ENCODE assay signal across 8 mouse cellular contexts in genomic region chr5:121843138-121843905, GRCm38 (mm10). TPM values are rescaled to one million over a fixed set of nuclear protein-coding genes. Genes with fewer than 3 reads are reported as not detected.
A peak's percentile ranks its signal among the peaks of the same experiment; 100 is the strongest.
DNase-seq lines count a peak whose midpoint lies in the region; ATAC-seq and TF ChIP-seq lines count a peak whose summit lies in the region.

No protein-coding gene starts in this region.

- TF ChIP-seq CTCF in CH12.LX (conservative IDR thresholded peaks at IDR 0.05 in 1 of 2, IDR thresholded peaks at IDR 0.05 in 1 of 2; ENCODE audit: low read depth in 2 of 2, low read length in 2 of 2): 0 out of 4 replicates have a peak, but pooled peaks of 1 of the 2 experiments have one; percentile 3
- no peak for TF ChIP-seq CTCF in stomach, postnatal 0 days (IDR thresholded peaks at IDR 0.05; ENCODE audit: low read depth)

- no peaks in the 10 kb centered on the region for H3K79me2 ChIP-seq in CH12.LX (replicated peaks; ENCODE audit: control insufficient read depth, extremely low read depth, insufficient read depth, poor library complexity, severe bottlenecking)

- no peak overlapping the region for H3K27ac ChIP-seq in CH12.LX (ENCODE audit: insufficient read depth, low read depth)
- no peak overlapping the region for H3K27ac ChIP-seq in forebrain, embryonic 14.5 days (ENCODE audit: low read depth, low read length)
- no peak overlapping the region for H3K27ac ChIP-seq in liver, embryonic 13.5 days
- no peak overlapping the region for H3K27ac ChIP-seq in stomach, postnatal 0 days (replicated peaks)

- dilution Hi-C loops in CH12.LX (cut with MboI; ENCODE audit: extremely low pct_ligation_motif_present, extremely low pct_unique_long_range_greater_than_20kb, low sequenced_read_pairs): no loop called here

- no peak for TF ChIP-seq POLR2A in CH12.LX (IDR thresholded peaks at IDR 0.05; ENCODE audit: low read depth, low read length)

- H3K9me3 ChIP-seq in CH12.LX (replicated peaks; ENCODE audit: low read length): peaks cover 8% of the 10 kb centered on the region
- H3K9me3 ChIP-seq in forebrain, embryonic 14.5 days (replicated peaks; ENCODE audit: control insufficient read depth, low read length): no peaks in the 10 kb centered on the region
- no peaks in the 10 kb centered on the region for H3K9me3 ChIP-seq in liver, embryonic 13.5 days (replicated peaks)
- H3K9me3 ChIP-seq in stomach, postnatal 0 days (ENCODE audit: control insufficient read depth, low read length): no peaks in the 10 kb centered on the region

- H3K4me3 ChIP-seq in CH12.LX (replicated peaks in 1 of 3; ENCODE audit: low read depth in 2 of 3, low read length in 2 of 3, poor library complexity in 1 of 3): peak overlapping the region in 1 of 3 experiments; percentile 36
- peak overlapping the region; percentile 37 for H3K4me3 ChIP-seq in forebrain, embryonic 14.5 days (ENCODE audit: low read depth, low read length)
- H3K4me3 ChIP-seq in liver, embryonic 13.5 days (replicated peaks): peak overlapping the region; percentile 63
- H3K4me3 ChIP-seq in stomach, postnatal 0 days (ENCODE audit: low read depth, low read length): peak overlapping the region; percentile 48

- peaks cover 35% of the 10 kb centered on the region for H3K27me3 ChIP-seq in CH12.LX (replicated peaks)
- H3K27me3 ChIP-seq in forebrain, embryonic 14.5 days (replicated peaks; ENCODE audit: control insufficient read depth, insufficient read depth, low read length): peaks cover 27% of the 10 kb centered on the region
- peaks cover 36% of the 10 kb centered on the region for H3K27me3 ChIP-seq in liver, embryonic 13.5 days
- H3K27me3 ChIP-seq in stomach, postnatal 0 days (ENCODE audit: control insufficient read depth, insufficient read depth, low read length): no peaks in the 10 kb centered on the region

- DNase-seq in heart, adult 18-20 months: peak; percentile 52 to 62
- no peak for DNase-seq in heart, adult 8-10 months (ENCODE audit: low spot score)
- no peak for DNase-seq in CH12.LX (ENCODE audit: extremely low read depth)
- peak; percentile 49 for DNase-seq in forebrain, embryonic 14.5 days (ENCODE audit: low spot score)
- DNase-seq in liver, embryonic 13.5 days: no peak
- peak; percentile 57 for DNase-seq in stomach, postnatal 0 days (ENCODE audit: low spot score)
- DNase-seq in retina, embryonic 14.5 days (ENCODE audit: low spot score): no peak
- no peak for DNase-seq in c-Kit-positive CD71-positive TER-119-positive erythroid progenitor cells, embryonic 14.5 days (ENCODE audit: low spot score)

- peaks cover 13 to 41% of the 10 kb centered on the region in 2 experiments for H3K4me1 ChIP-seq in CH12.LX (ENCODE audit: control insufficient read depth in 1 of 2, insufficient read depth in 2 of 2)
- peaks cover 17% of the 10 kb centered on the region for H3K4me1 ChIP-seq in forebrain, embryonic 14.5 days (ENCODE audit: control insufficient read depth, insufficient read depth, low read length)
- H3K4me1 ChIP-seq in liver, embryonic 13.5 days (replicated peaks): peaks cover 50% of the 10 kb centered on the region
- peaks cover 3% of the 10 kb centered on the region for H3K4me1 ChIP-seq in stomach, postnatal 0 days (replicated peaks; ENCODE audit: control insufficient read depth, insufficient read depth)

- peak overlapping the region; percentile 54 for H3K4me2 ChIP-seq in CH12.LX (ENCODE audit: insufficient read depth, low read depth, poor library complexity, severe bottlenecking)
- H3K4me2 ChIP-seq in forebrain, embryonic 14.5 days (ENCODE audit: low read length): peak overlapping the region; percentile 80
- peak overlapping the region; percentile 89 for H3K4me2 ChIP-seq in liver, embryonic 13.5 days
- H3K4me2 ChIP-seq in stomach, postnatal 0 days (replicated peaks; ENCODE audit: low read depth): peak overlapping the region; percentile 88

- no peak for TF ChIP-seq RAD21 in CH12.LX (IDR thresholded peaks at IDR 0.05; ENCODE audit: low read depth, low read length)

- in situ Hi-C loops in CH12.LX (cut with MboI; ENCODE audit: low pct_ligation_motif_present, low pct_unique_long_range_greater_than_20kb, low sequenced_read_pairs): no loop called here

- WGBS in forebrain, embryonic 14.5 days: 15% methylated on average over 17 of the region's 17 CpGs
- WGBS in liver, embryonic 13.5 days (ENCODE audit: insufficient replicate concordance): 14% methylated on average over 17 of the region's 17 CpGs
- WGBS in stomach, postnatal 0 days: 11% methylated on average over 17 of the region's 17 CpGs

- H3K9ac ChIP-seq in CH12.LX (ENCODE audit: insufficient read depth, low read depth): no peak overlapping the region
- no peak overlapping the region for H3K9ac ChIP-seq in forebrain, embryonic 14.5 days (ENCODE audit: low read length)
- H3K9ac ChIP-seq in liver, embryonic 13.5 days: peak overlapping the region; percentile 75
- no peak overlapping the region; the same call in 1 of the 2 replicates for H3K9ac ChIP-seq in stomach, postnatal 0 days (ENCODE audit: low read length)

- H3K36me3 ChIP-seq in CH12.LX (replicated peaks in 1 of 2; ENCODE audit: control insufficient read depth in 1 of 2, insufficient read depth in 1 of 2, low read length in 1 of 2): no peaks in the 10 kb centered on the region
- no peaks in the 10 kb centered on the region for H3K36me3 ChIP-seq in forebrain, embryonic 14.5 days (ENCODE audit: control insufficient read depth, insufficient read depth, low read length)
- H3K36me3 ChIP-seq in liver, embryonic 13.5 days: no peaks in the 10 kb centered on the region
- no peaks in the 10 kb centered on the region for H3K36me3 ChIP-seq in stomach, postnatal 0 days (ENCODE audit: control insufficient read depth, insufficient read depth, low read length)

- 0 out of 2 replicates have a peak, but pooled peaks have one; percentile 19 for ATAC-seq in forebrain, embryonic 14.5 days
- ATAC-seq in liver, embryonic 13.5 days (ENCODE audit: low read depth): no peak
- peak; percentile 22; the same call in 1 of the 2 replicates for ATAC-seq in stomach, postnatal 0 days (ENCODE audit: low FRiP score, low TSS enrichment)

- no peak for TF ChIP-seq EP300 in CH12.LX (IDR thresholded peaks at IDR 0.05; ENCODE audit: low read length)
- TF ChIP-seq EP300 in stomach, postnatal 0 days (optimal IDR thresholded peaks at IDR 0.05): no peak

TF ChIP-seq in CH12.LX, 34 proteins besides CTCF, POLR2A, EP300 and RAD21:
- TF ChIP-seq UBTF (IDR thresholded peaks at IDR 0.05; ENCODE audit: low read depth, low read length): no peak
- TF ChIP-seq BHLHE40 (IDR thresholded peaks at IDR 0.05; ENCODE audit: low read depth, low read length): peak; percentile 68
- TF ChIP-seq MAX (IDR thresholded peaks at IDR 0.05; ENCODE audit: low read length): 0 out of 2 replicates have a peak, but pooled peaks have one; percentile 14
- TF ChIP-seq MXI1 (IDR thresholded peaks at IDR 0.05; ENCODE audit: low read depth, low read length): peak; percentile 15; the same call in 1 of the 2 replicates
- no peak for TF ChIP-seq NELFE (IDR thresholded peaks at IDR 0.05; ENCODE audit: low read depth, low read length)
- TF ChIP-seq ZKSCAN1 (IDR thresholded peaks at IDR 0.05; ENCODE audit: borderline replicate concordance, low read depth, low read length): no peak

RNA-seq across cellular contexts. Expression of gene Pheta1, which starts 5.5 kb away (rescaled TPM):
- total RNA-seq in heart, adult 18-20 months (2021): 1 to 10 TPM; 6.4 to 8.3 TPM
- 10 to 100 TPM in 1 of 4 experiments, 1 to 10 TPM in 3; 8.6 to 10.1 (median 9.1) TPM for total RNA-seq in heart, adult 8-10 months (2022)
- 3.7 and 4.5 TPM in 2 replicates for total RNA-seq in CH12.LX (2012; rRNA removed)
- total RNA-seq in CH12.LX (2014; rRNA removed): 1.8 and 2.0 TPM in 2 replicates
- polyA plus RNA-seq in CH12.LX (2012; ENCODE audit: insufficient read length, low read depth): 1.2 and 1.4 TPM in 2 replicates
- 34.7 and 41.4 TPM in 2 replicates for polyA plus RNA-seq in forebrain, embryonic 14.5 days (2014; fragmentation: Nextera tagmentation; extraction: Ambion mirVana)
- 3.7 and 4.0 TPM in 2 replicates for polyA plus RNA-seq in liver, embryonic 13.5 days (2015; fragmentation: Nextera tagmentation; extraction: Ambion mirVana)
- polyA plus RNA-seq in stomach, postnatal 0 days (2015; fragmentation: Nextera tagmentation; extraction: Ambion mirVana): 24.3 and 26.7 TPM in 2 replicates

RNA-seq across cellular contexts. Expression of gene Sh2b3, which starts 5.9 kb away (rescaled TPM):
- 10 to 100 TPM; 21.3 to 21.6 TPM for total RNA-seq in heart, adult 18-20 months (2021)
- 10 to 100 TPM; 19.2 to 23.0 (median 22.3) TPM for total RNA-seq in heart, adult 8-10 months (2022)
- total RNA-seq in CH12.LX (2012; rRNA removed) (27.8 and 35.4 TPM in 2 replicates), CH12.LX (2014; rRNA removed) (21.3 and 22.8 TPM in 2 replicates)
- 32.4 and 38.3 TPM in 2 replicates for polyA plus RNA-seq in CH12.LX (2012; ENCODE audit: insufficient read length, low read depth)
- 4.4 and 5.4 TPM in 2 replicates for polyA plus RNA-seq in forebrain, embryonic 14.5 days (2014; fragmentation: Nextera tagmentation; extraction: Ambion mirVana)
- polyA plus RNA-seq in liver, embryonic 13.5 days (2015; fragmentation: Nextera tagmentation; extraction: Ambion mirVana): 6.1 TPM in 2 replicates
- polyA plus RNA-seq in stomach, postnatal 0 days (2015; fragmentation: Nextera tagmentation; extraction: Ambion mirVana): 7.9 and 8.6 TPM in 2 replicates

Comparison
In these comparisons a context has a peak if more than half of its experiments do, and no peak if none do; other contexts are left out.
1. DNase-seq: peak in heart, adult 18-20 months (2 of 2), forebrain, embryonic 14.5 days (single experiment) and stomach, postnatal 0 days (single experiment); none in heart, adult 8-10 months (single experiment), CH12.LX (single experiment), liver, embryonic 13.5 days (single experiment), retina, embryonic 14.5 days (single experiment) and c-Kit-positive CD71-positive TER-119-positive erythroid progenitor cells, embryonic 14.5 days (single experiment).
2. Peak in every context shown above with its lines, with median percentiles within 50 percentile points of each other: H3K4me2 ChIP-seq.